Mouse (Mus musculus): ENCODE results near the gene Tmem50a.

Gene Tmem50a

DNA sequence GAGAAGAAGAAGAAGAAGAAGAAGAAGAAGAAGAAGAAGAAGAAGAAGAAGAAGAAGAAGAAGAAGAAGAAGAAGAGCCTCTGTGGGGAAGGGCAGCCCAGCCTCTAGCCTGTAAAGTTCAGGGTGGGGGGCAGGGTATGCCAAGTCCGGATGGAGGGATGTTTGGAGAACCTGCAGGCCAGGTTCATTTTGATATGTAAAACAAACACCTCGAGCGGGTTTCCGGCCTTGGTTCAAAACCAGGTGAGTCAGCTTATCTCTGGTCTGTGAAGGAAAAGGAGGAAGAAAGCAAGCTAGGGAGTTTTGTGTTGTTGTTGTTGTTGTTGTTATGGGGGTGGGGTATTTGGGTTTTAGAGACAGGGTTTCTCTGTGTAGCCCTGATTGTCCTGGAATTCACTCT lies 43.3 kb downstream of the Tmem50a start:
- DNase-seq = no peak

DNA sequence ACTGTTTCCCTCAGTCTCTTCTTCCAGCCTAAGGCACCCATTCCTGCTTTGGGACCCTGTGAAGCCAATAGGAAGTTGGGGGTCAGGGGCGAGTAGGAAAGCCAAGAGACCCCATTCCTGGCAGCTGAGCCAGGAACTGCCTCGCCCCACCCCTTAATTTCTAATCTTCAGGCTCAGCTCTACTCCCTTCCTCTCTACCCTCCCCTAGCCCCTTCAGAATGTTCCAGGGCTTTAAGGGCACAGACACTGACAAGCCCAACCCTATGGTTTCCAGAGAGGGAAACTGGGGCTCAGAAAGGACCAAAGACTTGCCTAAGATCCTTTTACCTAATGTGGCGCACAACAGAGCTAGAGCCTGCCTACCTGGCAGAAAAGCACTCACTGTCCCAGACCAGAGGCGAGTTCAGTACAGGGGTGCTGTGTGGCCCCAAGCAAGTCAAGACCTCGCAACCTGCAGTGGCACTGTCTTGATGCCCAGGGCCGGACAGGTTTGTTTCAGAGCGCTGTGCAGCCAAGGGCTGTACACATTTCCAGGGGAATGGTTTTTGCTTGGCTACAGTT lies 44.9 kb downstream of the Tmem50a start:
- DNase-seq = no peak

DNA sequence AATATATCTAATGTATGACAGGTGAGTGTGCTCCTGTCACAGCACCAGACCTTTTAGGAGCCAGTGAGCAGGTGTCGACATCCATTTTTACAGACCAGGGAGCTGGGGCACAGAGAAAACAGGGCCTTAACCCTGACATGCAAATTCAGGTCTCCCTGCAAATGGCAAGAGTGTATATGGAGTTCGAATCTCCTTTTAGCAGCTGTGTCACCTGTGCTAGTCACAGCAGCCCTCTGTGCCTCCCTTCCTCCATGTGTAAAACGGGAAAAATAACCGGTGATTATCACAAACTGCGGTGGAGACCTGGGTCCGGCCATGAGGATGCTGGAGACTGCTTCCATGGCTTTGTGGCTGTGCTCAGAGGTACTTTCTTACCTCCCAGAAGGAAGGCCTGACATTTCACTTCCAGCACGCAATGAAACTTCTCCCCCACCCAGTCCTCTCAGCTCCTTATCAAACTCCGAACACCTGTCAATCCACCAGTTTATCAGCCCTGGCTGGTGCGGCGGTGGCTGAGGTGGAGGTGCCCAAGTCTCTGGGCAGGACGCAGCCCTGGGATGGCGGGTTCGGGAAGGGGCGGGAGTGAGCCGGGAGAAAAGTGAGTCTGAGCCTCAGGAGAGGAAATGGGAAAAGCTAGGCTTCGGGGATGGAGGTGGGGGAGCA lies 45.6 kb downstream of the Tmem50a start:
- DNase-seq = no peak

DNA sequence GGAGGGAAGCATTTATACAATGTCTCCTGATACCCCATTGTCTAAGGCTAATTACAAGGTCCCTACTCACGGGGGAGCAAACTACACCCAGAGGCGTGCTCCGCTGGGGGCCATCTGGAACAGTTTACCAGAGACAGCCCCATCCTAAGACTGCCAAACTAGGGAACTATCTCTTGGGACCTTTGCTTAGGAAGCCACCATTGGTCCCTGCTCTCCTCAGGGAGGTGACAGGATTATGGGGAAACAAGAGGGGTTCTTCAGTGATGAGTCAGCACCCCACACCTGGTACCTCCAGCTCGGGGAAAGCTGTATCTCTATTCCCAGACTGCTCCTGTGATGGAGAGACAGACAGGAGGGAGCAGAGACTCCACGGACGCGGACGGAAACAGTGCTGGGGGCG lies 46.3 kb downstream of the Tmem50a start:
- no peak for DNase-seq

DNA sequence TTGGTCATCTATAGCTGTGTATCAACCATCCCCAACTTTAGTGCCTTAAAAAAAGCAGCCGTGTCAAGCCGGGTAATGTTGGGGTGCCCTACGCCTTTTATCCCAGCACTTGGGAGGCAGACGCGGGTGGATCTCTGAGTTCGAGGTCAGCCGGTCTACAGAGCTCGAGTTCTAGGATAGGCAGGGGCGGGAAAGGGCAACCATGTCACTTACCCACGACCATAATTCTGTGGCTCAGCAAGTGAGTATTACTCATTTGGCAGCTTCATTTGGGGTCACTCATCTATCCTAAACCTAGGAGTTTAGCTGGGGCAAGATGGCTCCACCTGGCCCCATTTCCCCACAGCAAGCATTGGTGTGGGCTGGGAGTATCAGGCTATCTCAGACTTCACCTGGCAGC lies 46.8 kb downstream of the Tmem50a start:
- DNase-seq = no peak

DNA sequence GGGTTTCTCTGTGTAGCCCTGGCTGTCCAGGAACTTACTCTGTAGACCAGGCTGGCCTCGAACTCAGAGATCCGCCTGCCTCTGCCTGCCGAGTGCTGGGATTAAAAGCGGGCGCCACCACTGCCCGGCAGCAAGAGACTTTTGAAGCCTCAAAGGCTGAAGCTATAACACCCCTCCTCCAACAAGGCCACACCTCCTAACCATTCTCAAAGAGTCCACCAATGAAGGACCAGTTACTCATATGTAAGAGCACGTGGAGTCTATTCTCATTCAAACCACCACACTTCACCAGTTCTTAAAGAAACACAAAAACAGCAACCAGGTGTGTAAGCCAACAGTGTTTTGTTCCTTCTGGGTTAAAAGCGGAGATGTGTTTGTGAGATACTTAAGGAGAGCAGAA lies 47.2 kb downstream of the Tmem50a start:
- no peak for DNase-seq

DNA sequence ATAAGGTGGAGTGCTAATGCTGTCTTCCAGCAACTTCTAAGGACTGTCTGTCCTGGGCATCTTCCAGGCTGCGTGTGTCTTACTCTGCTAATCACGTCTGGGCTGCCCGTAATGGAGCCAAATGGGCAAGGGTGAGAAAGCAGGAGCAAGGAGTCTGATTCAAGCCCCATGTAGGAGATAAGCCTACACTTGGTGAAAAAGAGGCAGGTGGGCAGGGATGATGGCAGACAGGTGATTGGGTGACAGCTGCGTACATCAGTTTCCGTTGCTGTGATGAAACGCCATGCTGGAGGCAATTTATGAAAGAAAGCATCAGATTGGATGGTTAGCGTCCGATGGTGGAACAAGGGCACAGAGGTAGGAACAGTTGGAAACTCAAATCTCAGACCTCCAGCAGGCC lies 47.6 kb downstream of the Tmem50a start:
- DNase-seq = no peak

DNA sequence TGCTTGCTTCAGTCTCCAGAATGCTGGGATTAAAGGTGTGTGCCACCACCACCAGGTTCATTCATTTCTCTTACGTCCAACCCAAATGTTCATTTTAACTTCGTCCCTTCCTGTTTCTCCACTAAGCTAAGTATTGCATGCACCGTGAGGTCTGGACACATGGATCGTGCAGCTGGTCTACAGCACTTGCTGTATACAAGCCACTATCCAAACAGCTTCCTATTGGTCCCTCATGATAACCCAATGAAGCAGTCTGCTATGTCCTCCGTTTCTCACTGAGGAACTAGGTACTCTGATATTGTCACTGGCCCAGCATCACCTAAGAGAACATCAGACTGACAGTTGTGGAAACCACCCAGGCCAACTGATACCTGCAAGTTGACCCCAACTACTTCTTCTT lies 49.0 kb downstream of the Tmem50a start:
- no peak for DNase-seq

DNA sequence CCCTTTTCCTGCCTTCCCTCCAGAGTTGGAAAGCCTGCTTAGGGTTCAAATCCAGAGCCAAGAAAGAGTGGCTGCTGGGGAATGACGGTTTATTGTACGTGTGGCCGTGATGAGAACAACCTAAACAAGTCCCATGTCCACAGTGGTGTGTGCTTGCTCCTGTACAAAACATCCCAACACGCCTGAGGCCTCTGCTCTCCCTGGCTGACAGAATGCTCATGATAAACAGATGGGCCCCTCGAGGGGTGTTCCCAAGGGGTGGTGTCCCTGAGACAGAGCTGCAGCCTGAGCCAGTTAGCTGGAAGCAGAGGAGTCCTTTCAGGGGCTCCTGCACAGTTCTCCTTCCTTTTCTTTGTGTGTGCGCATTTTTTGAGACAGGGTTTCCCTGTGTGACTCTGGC lies 49.5 kb downstream of the Tmem50a start:
- DNase-seq = no peak

DNA sequence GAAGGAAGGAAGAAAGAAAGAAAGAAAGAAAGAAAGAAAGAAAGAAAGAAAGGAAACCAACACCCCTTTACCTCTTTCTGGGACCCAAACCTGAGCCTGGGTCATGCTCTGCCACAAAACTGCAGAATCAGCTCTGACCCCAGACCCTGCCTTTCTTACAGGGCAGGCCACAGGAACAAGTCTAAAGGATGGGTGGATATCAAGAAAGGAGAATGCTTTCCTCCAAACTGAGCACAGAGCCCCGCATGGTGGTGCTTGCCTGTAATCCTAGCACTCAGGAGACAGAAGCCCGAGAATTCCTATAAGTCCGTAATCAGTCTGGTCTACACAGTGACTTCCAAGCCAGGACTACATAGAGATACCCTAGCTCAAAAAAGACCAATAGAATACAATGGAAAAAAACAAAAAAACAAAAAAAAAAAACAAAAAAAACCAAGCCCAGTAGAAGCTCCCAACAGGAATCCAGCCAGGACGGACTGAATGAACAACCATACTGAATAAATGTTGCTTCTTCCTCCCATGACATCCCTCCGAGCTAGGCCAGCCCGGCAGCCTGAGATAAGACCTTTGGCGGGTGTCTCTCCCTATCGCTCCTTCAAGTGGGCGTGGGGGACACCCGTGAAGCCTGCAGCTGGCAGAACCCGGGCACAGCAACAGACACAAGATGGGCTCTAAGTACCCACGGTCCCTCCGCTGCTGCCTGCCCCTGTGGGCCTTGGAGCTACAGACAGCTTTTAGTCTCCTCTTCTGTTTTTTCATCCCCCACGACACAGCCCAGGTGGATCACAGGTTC lies 50.7 kb downstream of the Tmem50a start, which contains the start of gene Rhd:
Gene Rhd, plus strand, starts transcription at position 600 of the 793 bp plus-strand sequence.
- DNase-seq = peak in 1 of 2 experiments; percentile 15

DNA sequence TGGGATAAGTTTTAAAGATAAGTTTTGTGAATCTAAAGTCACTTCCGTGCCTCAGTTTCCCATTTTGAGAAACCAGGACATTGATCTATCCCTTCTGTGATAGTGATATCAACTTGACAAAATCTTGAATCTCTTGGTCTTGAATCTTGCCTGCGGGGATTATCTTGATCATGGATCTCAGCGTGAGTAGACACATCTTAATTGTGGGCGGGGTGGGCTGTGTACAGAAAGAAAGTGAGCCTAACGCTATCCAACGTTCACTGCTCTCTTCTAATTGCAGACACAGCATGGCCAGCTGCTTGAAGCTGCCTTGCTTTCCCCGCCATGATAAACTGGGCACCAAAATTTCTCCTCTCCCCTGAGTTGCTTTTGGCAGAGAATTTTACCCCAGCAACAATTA lies 51.8 kb downstream of the Tmem50a start:
- no peak for DNase-seq

DNA sequence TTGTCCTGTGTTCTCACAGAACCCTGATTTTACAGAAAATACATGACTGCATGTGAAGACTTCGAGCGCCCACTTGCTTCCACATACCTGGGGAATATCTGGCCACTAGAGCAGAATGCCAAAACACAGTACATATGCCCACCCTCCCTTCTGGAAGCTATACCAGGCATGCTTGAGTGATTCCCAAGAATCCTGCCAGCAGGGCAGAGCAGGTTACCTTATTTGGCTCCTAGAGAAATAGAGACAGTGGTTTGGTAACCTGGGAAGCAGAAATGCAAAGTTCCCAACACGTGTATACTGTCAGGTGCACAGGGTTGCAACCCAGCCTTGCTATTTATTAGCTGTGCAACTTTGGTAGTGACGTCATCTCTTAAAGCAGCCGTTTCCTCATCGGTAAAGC lies 52.9 kb downstream of the Tmem50a start:
- peak; percentile 31 to 60 for DNase-seq

DNA sequence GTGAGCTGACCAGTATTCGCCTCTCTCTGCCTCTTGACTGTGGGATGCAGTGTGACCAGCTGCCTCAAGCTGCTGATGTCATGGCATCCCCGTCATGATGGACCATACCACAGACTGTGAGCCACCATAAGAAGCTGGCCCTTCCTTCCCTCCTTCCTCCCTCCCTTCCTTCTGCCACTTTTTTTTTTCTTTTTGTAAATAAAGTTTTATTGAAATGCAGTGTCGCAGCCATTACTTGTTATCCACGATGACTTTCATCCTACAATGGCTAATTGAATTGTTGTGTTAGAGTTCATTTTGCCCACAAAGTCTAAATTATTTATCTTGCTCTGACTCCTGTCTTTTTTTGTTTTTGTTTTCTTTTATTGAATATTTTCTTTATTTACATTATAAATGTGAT lies 56.3 kb downstream of the Tmem50a start:
- DNase-seq = no peak

DNA sequence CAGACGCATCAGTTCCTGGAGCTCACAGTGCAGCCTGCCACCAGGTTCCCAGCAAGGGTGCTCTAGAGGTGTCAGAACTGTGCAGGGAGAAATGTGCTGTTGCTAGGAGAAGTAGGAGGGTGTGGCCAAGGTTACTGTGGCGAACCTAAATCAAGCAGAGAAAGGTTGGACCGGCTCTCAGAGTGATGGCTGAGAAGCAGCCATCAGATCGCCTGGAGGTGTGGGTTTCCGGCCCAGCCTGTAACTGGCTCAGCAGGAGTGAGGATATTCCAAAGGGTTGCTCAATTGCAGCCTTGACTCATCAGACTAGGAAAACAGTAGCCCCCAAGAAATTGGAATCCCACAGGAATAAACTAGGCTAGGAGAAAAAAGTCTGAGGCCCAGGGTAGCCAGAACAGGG lies 58.3 kb downstream of the Tmem50a start:
- DNase-seq = peak in 1 of 2 experiments; percentile 15

DNA sequence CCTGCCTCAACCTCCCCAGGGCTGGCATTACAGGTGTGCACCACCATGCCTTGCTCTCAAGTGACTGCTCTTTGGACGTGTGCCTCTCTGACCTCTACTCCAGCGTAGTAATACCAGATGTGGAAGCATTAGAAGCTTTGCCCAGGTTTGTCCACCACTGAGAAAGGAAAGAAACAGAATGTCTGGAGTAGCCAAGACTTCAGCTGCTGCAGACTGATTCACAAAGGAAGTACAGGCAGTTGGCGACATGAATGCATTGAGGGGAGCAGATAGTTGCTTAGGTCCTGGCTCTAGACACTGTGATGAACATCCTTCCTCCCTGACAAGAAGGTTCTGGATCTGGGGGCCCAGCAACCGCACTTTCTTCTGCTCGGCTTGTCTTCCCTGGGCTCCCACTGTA lies 58.8 kb downstream of the Tmem50a start:
- DNase-seq = no peak

DNA sequence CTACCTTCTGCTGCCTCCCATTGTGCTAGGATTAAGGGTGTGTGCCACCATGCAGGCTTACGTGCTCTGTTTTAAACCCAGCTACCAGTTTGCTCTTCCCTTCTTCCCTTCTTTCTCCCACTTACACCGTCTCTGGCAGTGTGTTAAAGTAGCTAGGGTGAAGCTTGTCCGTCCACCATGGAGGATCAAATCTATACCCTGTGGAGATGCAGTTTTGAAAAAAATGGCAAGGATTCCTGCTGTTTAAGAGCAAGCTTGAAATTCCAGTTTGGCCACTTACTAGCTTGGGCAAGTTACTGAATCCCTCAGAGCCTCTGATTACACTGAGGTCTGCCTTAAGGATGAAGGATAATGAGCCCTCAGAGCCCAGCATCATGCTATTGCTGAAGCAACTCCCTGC lies 59.5 kb downstream of the Tmem50a start:
- DNase-seq = no peak

DNA sequence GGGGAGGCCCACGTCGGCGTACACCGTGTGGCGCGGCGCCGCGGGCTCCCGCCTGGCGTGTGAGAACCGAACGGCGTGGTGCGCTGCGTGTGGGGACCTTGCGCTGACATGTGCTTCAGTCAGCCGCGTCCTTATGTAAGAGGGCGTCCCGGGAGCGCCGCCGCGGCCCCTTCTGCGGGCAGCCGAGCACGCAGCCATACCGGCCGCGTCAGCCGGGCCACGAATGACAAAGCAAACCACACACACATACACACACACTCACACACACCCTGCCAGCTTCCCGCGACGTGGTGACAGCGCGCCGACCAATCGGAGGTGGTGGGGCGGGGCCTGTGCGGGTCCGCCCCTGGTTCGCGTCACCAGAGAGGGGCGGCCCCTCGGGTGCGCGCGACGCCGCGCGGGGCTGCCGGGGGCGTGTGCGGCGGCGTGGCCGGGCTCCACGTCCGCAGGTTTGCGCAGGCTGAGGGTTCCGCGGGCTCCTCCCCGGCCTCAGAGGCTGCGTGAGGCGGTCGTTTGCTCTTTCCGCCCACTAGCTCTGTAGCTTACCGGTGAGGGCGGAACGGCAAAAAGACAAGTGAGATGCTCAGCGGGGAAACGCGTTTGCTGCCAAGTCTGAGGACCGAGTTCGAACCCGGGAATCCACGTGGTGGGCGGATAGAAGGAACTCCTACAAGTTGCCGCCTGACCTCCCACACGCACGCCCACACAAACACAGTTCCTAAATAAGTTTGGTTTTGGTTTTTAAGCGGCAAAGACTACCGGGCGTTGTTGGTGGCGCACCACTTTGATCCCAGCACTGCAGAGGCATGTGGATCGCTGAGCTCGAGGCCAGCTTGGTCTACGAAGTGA lies 61.0 kb downstream of the Tmem50a start:
- peak; percentile 93 to 96 for DNase-seq

DNA sequence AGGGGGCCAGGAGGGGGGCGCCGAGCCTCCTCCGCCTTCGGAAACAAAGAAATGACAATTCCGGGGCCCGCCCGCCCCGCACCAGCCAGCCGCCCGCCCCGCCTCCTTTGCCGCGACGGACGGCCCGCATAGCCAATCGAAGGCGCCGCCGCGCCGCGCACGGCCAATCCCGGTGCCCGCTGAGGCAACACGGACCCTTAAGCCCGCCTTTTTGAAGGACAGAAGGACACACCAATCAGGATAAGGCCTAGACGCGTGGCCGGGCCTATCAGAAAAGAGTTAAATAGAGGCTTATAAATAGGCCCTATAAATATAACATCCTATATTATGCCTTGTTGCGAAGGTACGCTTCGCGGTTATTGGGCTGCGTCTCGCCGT lies 61.6 kb downstream of the Tmem50a start, which contains the start of gene Maco1:
Gene Maco1, minus strand, starts transcription at position 87 of the 378 bp plus-strand sequence.
- peak; percentile 99 for DNase-seq

DNA sequence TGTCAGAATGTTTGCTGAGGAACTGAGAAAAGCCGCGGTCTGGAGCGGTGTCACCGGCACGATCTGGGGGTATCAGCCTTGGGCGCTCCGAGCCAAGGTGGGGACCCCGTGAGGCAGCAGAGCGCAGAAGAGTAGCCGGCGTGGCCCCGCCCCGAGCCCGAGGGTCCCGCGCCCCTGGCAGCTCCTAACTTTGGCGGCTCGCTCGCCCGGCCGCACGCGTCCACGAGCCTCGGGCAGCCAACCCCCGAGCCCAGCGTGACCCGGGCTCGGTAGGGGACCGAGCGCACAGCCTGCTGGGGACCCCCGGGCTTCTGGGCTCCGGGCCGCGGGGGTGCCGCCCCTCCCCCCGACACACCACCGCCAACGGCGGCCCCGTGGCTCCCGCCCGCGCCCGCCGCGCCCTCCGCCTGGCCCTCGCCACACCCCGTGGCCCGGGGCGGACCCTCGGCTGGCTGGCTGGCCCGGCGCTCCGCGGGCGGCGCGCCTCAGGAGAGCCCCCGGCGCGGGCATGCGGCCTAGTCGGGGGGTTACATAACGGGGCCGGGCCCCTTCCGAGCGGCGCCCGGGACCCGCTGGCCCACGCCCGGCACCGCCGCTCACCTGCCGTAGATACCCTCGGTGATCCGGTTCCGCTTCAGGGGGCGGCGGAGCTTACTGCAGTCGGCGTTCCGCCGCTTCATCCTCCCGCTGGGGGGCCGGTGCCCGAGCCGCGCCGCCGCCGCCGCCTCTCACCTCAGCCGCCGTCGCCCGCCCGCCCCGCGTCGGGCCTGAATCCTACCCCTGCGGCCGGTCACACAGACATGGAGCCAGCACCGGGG lies 62.2 kb downstream of the Tmem50a start:
- peak; percentile 25 to 78 for DNase-seq

DNA sequence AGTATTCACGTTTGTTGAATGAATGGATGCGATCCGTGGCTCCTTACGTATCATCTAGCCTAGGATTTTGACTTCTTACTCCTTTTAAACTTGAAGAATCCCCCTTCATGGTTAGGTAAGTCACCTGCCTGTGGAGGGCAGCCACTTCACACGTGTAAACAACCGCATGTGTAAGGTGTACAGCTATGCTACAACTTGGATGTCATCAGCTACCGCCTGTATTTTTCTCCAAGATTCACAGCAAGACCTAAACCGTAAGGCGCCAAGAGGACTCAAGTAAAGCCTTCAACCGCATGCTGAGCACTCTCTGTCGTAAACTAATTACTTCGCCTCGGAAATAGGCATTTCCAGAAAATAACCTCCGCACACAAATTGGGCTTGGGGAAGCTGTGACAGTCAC lies 62.9 kb downstream of the Tmem50a start:
- DNase-seq = no peak

DNA sequence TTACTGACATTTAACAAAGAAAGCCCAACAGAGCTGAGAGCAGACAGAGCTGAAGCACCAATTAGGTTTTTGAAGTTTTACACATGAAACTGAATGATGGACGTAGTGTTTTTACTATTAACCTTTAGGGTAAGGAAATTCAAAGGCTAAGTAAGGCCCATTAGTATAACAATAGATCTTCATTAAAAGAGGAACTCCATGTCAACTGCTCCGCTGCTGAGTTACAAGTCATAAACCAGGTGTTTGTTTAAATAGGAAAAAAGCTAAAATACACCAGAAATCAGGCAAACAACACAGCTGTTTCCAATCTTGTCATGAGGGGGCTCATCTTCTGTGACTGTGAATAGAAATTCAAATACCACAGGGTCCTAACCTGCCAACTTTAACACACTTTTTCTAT lies 63.6 kb downstream of the Tmem50a start:
- DNase-seq = no peak

DNA sequence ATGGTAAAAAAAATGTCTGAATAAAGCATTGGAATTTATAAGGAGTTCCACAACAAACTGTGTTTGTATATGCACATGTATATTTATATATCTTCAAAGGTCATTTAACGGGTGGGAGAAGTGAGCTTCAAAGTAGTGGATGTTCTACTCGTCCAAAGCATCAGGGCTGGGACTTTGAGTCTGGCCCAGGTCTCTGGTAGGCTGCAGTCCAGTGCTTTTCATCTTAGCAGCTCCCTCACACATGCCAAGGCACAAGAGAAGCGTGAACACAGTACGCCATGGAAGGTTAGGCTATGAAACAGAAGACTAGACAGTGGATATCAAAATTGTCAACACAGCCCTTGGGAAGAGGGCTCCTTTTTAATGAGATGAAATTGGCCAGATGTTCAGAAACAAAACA lies 64.3 kb downstream of the Tmem50a start:
- DNase-seq = no peak

Data from kidney, postnatal 25 days (tissue).